Mouse (Mus musculus) embryonic fibroblast, embryonic 13.5 days (primary cell): Measurements from ENCODE around the gene Gga1.

Experiments
- CTCF ChIP-seq: IDR thresholded peaks from 2 replicates; pipeline ENCODE4 v1.5.1; 2011; ENCODE audit warnings: mild to moderate bottlenecking, control low read depth, low read length, moderate library complexity, borderline replicate concordance; ENCODE audit not compliant: insufficient read depth
- POLR2A ChIP-seq: IDR thresholded peaks from 2 replicates; pipeline ENCODE4 v1.6.1; 2011; ENCODE audit warnings: low read depth, mild to moderate bottlenecking, control low read depth, low read length, moderate library complexity

DNA sequence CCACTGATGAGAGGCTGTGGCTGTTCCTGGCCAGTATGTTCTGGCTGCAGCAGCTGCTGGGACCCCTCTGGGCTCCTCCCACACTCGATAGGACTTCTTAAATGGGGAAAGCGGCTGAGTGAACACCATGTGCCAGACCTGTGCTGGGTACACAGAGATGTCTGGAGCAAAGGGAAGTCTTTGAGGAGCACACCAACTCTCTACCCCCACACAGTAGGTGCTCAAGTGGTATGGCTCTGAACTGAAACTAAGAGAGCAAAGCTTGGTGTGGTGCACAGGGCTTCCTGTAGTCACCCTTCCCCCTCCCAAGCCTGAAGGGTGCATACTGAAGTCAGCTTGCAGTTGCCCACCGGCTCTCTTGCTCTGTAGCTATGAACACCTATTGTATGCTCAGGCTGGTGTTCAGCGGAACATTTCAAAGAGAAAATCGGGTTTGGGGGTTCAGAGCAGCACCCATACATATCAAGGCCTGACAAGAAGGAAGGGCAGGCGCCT is 21.6 kb downstream of the Gga1 start:
- no peak for TF ChIP-seq POLR2A
- no peak for TF ChIP-seq CTCF
